Mouse (Mus musculus) liver, embryonic 13.5 days (tissue): Measurements from ENCODE around the gene Sema6d. TPM values are rescaled to one million over a fixed set of nuclear protein-coding genes. Genes with fewer than 3 reads are reported as not detected.

Experiments used
- ATAC-seq: fragments of 200-750 bp; cut with Nextera tagmentation; 2 replicates; pipeline ENCODE4 v1.8.0; 2017; ENCODE audit warnings: low read depth, mild to moderate bottlenecking, moderate number of reproducible peaks, moderate library complexity
- DNase-seq: peaks from one replicate; pipeline ENCODE4 v3.0.0; 2022
- H3K27ac ChIP-seq: fragments of 300-500 bp; sonication (generic); 2 replicates; pipeline ENCODE4 v1.5.1; 2015; ENCODE audit warnings: moderate library complexity, mild to moderate bottlenecking, inconsistent platforms
- H3K27me3 ChIP-seq: fragments of 300-500 bp; sonication (generic); 2 replicates; pipeline ENCODE4 v1.6.1; 2015; ENCODE audit warnings: mild to moderate bottlenecking, inconsistent platforms
- H3K36me3 ChIP-seq: fragments of 300-500 bp; sonication (generic); 2 replicates; pipeline ENCODE4 v1.6.1; 2015; ENCODE audit warnings: mild to moderate bottlenecking, inconsistent platforms
- H3K4me1 ChIP-seq: fragments of 300-500 bp; sonication (generic); replicated peaks from 2 replicates; pipeline ENCODE4 v1.6.1; 2015; ENCODE audit warnings: inconsistent platforms
- H3K4me2 ChIP-seq: fragments of 300-500 bp; sonication (generic); 2 replicates; pipeline ENCODE4 v1.6.1; 2015; ENCODE audit warnings: inconsistent platforms, mild to moderate bottlenecking, moderate library complexity
- H3K4me3 ChIP-seq: fragments of 300-500 bp; sonication (generic); replicated peaks from 2 replicates; pipeline ENCODE4 v1.5.1; 2015; ENCODE audit warnings: mild to moderate bottlenecking, inconsistent platforms
- H3K9ac ChIP-seq: fragments of 300-500 bp; sonication (generic); 2 replicates; pipeline ENCODE4 v1.6.1; 2015; ENCODE audit warnings: mild to moderate bottlenecking, inconsistent platforms
- H3K9me3 ChIP-seq: fragments of 300-500 bp; sonication (generic); replicated peaks from 2 replicates; pipeline ENCODE4 v1.6.1; 2016; ENCODE audit warnings: inconsistent platforms
- WGBS: fragments of 180-500 bp; shearing (Covaris S2); methylation state at CpG from one replicate; pipeline ENCODE4 v1.1.7; 2015; ENCODE audit not compliant: insufficient replicate concordance; 5-methylcytosine and 5-hydroxymethylcytosine counted together
- polyA plus RNA-seq: library from polyadenylated mRNA; unstranded; fragments of >200 nt; fragmentation: Nextera tagmentation; extraction: Ambion mirVana; gene quantifications from 2 replicates; pipeline ENCODE4 v1.2.1, GENCODE M21; 2015

Gene Sema6d
- polyA plus RNA-seq, 1 experiment from 2014 or later = 2.8 TPM

- H3K27me3 ChIP-seq = no peaks in the 10 kb centered on the region
- H3K4me1 ChIP-seq = no peaks in the 10 kb centered on the region
- H3K9me3 ChIP-seq = no peaks in the 10 kb centered on the region
- H3K4me2 ChIP-seq = no peak overlapping the region
- H3K36me3 ChIP-seq = no peaks in the 10 kb centered on the region
- no peak overlapping the region for H3K9ac ChIP-seq
- ATAC-seq (no peak), DNase-seq (no peak)
- WGBS = 62% methylated on average over 6 of the region's 6 CpGs
- H3K4me3 ChIP-seq = no peak overlapping the region
- no peak overlapping the region for H3K27ac ChIP-seq
Measured at GRCm38 (mm10) chr2:124404631-124405562, 315.1 kb downstream of the Sema6d start.

GRCm38 (mm10) chr2:124408956-124409355, 319.2 kb downstream of the Sema6d start:
- no peak overlapping the region for H3K27ac ChIP-seq
- DNase-seq (no peak), ATAC-seq (no peak)
- H3K9ac ChIP-seq = no peak overlapping the region
- H3K4me3 ChIP-seq = no peak overlapping the region
- H3K36me3 ChIP-seq = no peaks in the 10 kb centered on the region
- no peaks in the 10 kb centered on the region for H3K9me3 ChIP-seq
- no peaks in the 10 kb centered on the region for H3K27me3 ChIP-seq
- H3K4me2 ChIP-seq = no peak overlapping the region
- 67% methylated on average over 1 of the region's 1 CpGs for WGBS
- H3K4me1 ChIP-seq = no peaks in the 10 kb centered on the region

GRCm38 (mm10) chr2:124416730-124417129, 327.0 kb downstream of the Sema6d start:
- 39% methylated on average over 3 of the region's 3 CpGs for WGBS

GRCm38 (mm10) chr2:124418319-124418718, 328.6 kb downstream of the Sema6d start:
- Histone ChIP-seq H3K4me1 (no peaks in the 10 kb centered on the region), H3K27ac (no peak overlapping the region), H3K4me2 (no peak overlapping the region), H3K9ac (no peak overlapping the region), H3K27me3 (no peaks in the 10 kb centered on the region), H3K36me3 (no peaks in the 10 kb centered on the region), H3K9me3 (no peaks in the 10 kb centered on the region), H3K4me3 (no peak overlapping the region)
- 71% methylated on average over 2 of the region's 2 CpGs for WGBS
- DNase-seq = no peak
- no peak for ATAC-seq

More at GRCm38 (mm10) chr2:124416730-124417129, 327.0 kb downstream of the Sema6d start:
- no peaks in the 10 kb centered on the region for H3K9me3 ChIP-seq
- no peak for ATAC-seq
- H3K9ac ChIP-seq = no peak overlapping the region
- H3K36me3 ChIP-seq = no peaks in the 10 kb centered on the region
- no peaks in the 10 kb centered on the region for H3K4me1 ChIP-seq
- H3K27ac ChIP-seq = no peak overlapping the region
- no peak for DNase-seq
- H3K27me3 ChIP-seq = no peaks in the 10 kb centered on the region
- no peak overlapping the region for H3K4me2 ChIP-seq
- no peak overlapping the region for H3K4me3 ChIP-seq

- ATAC-seq (no peak), DNase-seq (no peak)
- no peaks in the 10 kb centered on the region for H3K36me3 ChIP-seq
- H3K9ac ChIP-seq = no peak overlapping the region
- H3K27ac ChIP-seq = no peak overlapping the region
- WGBS = 7% methylated on average over 1 of the region's 1 CpGs
- no peaks in the 10 kb centered on the region for H3K27me3 ChIP-seq
- H3K4me1 ChIP-seq = no peaks in the 10 kb centered on the region
- no peak overlapping the region for H3K4me3 ChIP-seq
- no peak overlapping the region for H3K4me2 ChIP-seq
- H3K9me3 ChIP-seq = no peaks in the 10 kb centered on the region
Measured at GRCm38 (mm10) chr2:124420170-124420825, 330.5 kb downstream of the Sema6d start.

- Histone ChIP-seq H3K36me3 (no peaks in the 10 kb centered on the region), H3K4me1 (no peaks in the 10 kb centered on the region), H3K27me3 (no peaks in the 10 kb centered on the region), H3K9me3 (no peaks in the 10 kb centered on the region), H3K4me2 (no peak overlapping the region), H3K27ac (no peak overlapping the region), H3K4me3 (no peak overlapping the region), H3K9ac (no peak overlapping the region)
- 75% methylated on average over 5 of the region's 5 CpGs for WGBS
- DNase-seq = no peak
- ATAC-seq = no peak
Measured at GRCm38 (mm10) chr2:124429744-124430143, 340.0 kb downstream of the Sema6d start.

GRCm38 (mm10) chr2:124430708-124431107, 340.9 kb downstream of the Sema6d start:
- Histone ChIP-seq H3K36me3 (no peaks in the 10 kb centered on the region), H3K4me1 (no peaks in the 10 kb centered on the region), H3K4me3 (no peak overlapping the region), H3K4me2 (no peak overlapping the region), H3K9ac (no peak overlapping the region), H3K27me3 (no peaks in the 10 kb centered on the region), H3K27ac (no peak overlapping the region), H3K9me3 (no peaks in the 10 kb centered on the region)
- WGBS = 62% methylated on average over 3 of the region's 3 CpGs
- ATAC-seq (no peak), DNase-seq (no peak)

- H3K4me1 ChIP-seq = no peaks in the 10 kb centered on the region
- H3K9ac ChIP-seq = no peak overlapping the region
- DNase-seq (no peak), ATAC-seq (no peak)
- H3K27ac ChIP-seq = no peak overlapping the region
- H3K4me2 ChIP-seq = no peak overlapping the region
- no peaks in the 10 kb centered on the region for H3K9me3 ChIP-seq
- no peaks in the 10 kb centered on the region for H3K36me3 ChIP-seq
- H3K4me3 ChIP-seq = no peak overlapping the region
- WGBS = 66% methylated on average over 12 of the region's 12 CpGs
- H3K27me3 ChIP-seq = no peaks in the 10 kb centered on the region
Measured at GRCm38 (mm10) chr2:124435382-124436002, 345.7 kb downstream of the Sema6d start.

- no peaks in the 10 kb centered on the region for H3K4me1 ChIP-seq
- H3K4me3 ChIP-seq = no peak overlapping the region
- ATAC-seq (no peak), DNase-seq (no peak)
- no peaks in the 10 kb centered on the region for H3K9me3 ChIP-seq
- H3K27ac ChIP-seq = no peak overlapping the region
- no peak overlapping the region for H3K4me2 ChIP-seq
- WGBS = 58% methylated on average over 8 of the region's 8 CpGs
- no peaks in the 10 kb centered on the region for H3K36me3 ChIP-seq
- H3K27me3 ChIP-seq = no peaks in the 10 kb centered on the region
- no peak overlapping the region for H3K9ac ChIP-seq
Measured at GRCm38 (mm10) chr2:124436704-124437103, 346.9 kb downstream of the Sema6d start.

- Histone ChIP-seq H3K9ac (no peak overlapping the region), H3K4me1 (no peaks in the 10 kb centered on the region), H3K36me3 (no peaks in the 10 kb centered on the region), H3K27ac (no peak overlapping the region), H3K27me3 (no peaks in the 10 kb centered on the region), H3K4me3 (no peak overlapping the region), H3K9me3 (no peaks in the 10 kb centered on the region), H3K4me2 (no peak overlapping the region)
- ATAC-seq (no peak), DNase-seq (no peak)
- 27% methylated on average over 2 of the region's 2 CpGs for WGBS
Measured at GRCm38 (mm10) chr2:124444199-124444598, 354.4 kb downstream of the Sema6d start.

GRCm38 (mm10) chr2:124455881-124456280, 366.1 kb downstream of the Sema6d start:
- DNase-seq = no peak
- H3K27ac ChIP-seq = no peak overlapping the region
- H3K9me3 ChIP-seq = no peaks in the 10 kb centered on the region
- H3K4me3 ChIP-seq = no peak overlapping the region
- no peaks in the 10 kb centered on the region for H3K4me1 ChIP-seq
- no peak for ATAC-seq
- WGBS = 53% methylated on average over 2 of the region's 2 CpGs
- no peak overlapping the region for H3K9ac ChIP-seq
- H3K4me2 ChIP-seq = no peak overlapping the region
- H3K36me3 ChIP-seq = no peaks in the 10 kb centered on the region
- no peaks in the 10 kb centered on the region for H3K27me3 ChIP-seq
